Mouse (Mus musculus) right cerebral cortex, postnatal 10 days (tissue): ENCODE measurements around the gene Syt1.
A peak's percentile ranks its signal among the peaks of the same experiment; 100 is the strongest.

Experiments
- DNase-seq, 2 experiments: peaks; one replicate each; pipeline ENCODE4 v3.0.0; 2021; ENCODE audit warnings: low spot score in 2 of 2

Syt1 gene

GRCm38 (mm10) chr10:108525506-108525905 is 485.3 kb downstream of the Syt1 start:
- DNase-seq, result no peak

- no peak for DNase-seq
Observed at GRCm38 (mm10) chr10:108524306-108525029, 486.3 kb downstream of the Syt1 start.

GRCm38 (mm10) chr10:108519156-108519555 is 491.6 kb downstream of the Syt1 start:
- peak in 1 of 2 experiments; percentile 21 for DNase-seq

- DNase-seq, result no peak
Observed at GRCm38 (mm10) chr10:108517076-108517475, 493.7 kb downstream of the Syt1 start.

- no peak for DNase-seq
Observed at GRCm38 (mm10) chr10:108514671-108515070, 496.1 kb downstream of the Syt1 start.

GRCm38 (mm10) chr10:108509579-108509978 is 501.2 kb downstream of the Syt1 start:
- no peak for DNase-seq

- DNase-seq, result no peak
Observed at GRCm38 (mm10) chr10:108506917-108507316, 503.9 kb downstream of the Syt1 start.

- peak in 1 of 2 experiments; percentile 16 for DNase-seq
Observed at GRCm38 (mm10) chr10:108504925-108505324, 505.9 kb downstream of the Syt1 start.

- DNase-seq, result no peak
Observed at GRCm38 (mm10) chr10:108504128-108504870, 506.5 kb downstream of the Syt1 start.

- DNase-seq, result no peak
Observed at GRCm38 (mm10) chr10:108490231-108490630, 520.6 kb downstream of the Syt1 start.

GRCm38 (mm10) chr10:108483991-108484390 is 526.8 kb downstream of the Syt1 start:
- DNase-seq, result no peak

- DNase-seq, result no peak
Observed at GRCm38 (mm10) chr10:108480146-108480850, 530.5 kb downstream of the Syt1 start.

- no peak for DNase-seq
Observed at GRCm38 (mm10) chr10:108470319-108470955, 540.3 kb downstream of the Syt1 start.

- no peak for DNase-seq
Observed at GRCm38 (mm10) chr10:108466539-108466938, 544.2 kb downstream of the Syt1 start.

GRCm38 (mm10) chr10:108461862-108462261 is 548.9 kb downstream of the Syt1 start:
- no peak for DNase-seq

- no peak for DNase-seq
Observed at GRCm38 (mm10) chr10:108457054-108457453, 553.7 kb downstream of the Syt1 start.

- no peak for DNase-seq
Observed at GRCm38 (mm10) chr10:108455883-108456282, 554.9 kb downstream of the Syt1 start.

- no peak for DNase-seq
Observed at GRCm38 (mm10) chr10:108455204-108455603, 555.6 kb downstream of the Syt1 start.

GRCm38 (mm10) chr10:108454691-108455117 is 556.1 kb downstream of the Syt1 start:
- DNase-seq, result peak; percentile 68 to 70

- no peak for DNase-seq
Observed at GRCm38 (mm10) chr10:108453561-108453960, 557.2 kb downstream of the Syt1 start.

GRCm38 (mm10) chr10:108452421-108452820 is 558.4 kb downstream of the Syt1 start:
- DNase-seq, result no peak

- no peak for DNase-seq
Observed at GRCm38 (mm10) chr10:108451516-108451915, 559.3 kb downstream of the Syt1 start.
